Mouse (Mus musculus): ENCODE measurements around the gene Jade2.

DNA sequence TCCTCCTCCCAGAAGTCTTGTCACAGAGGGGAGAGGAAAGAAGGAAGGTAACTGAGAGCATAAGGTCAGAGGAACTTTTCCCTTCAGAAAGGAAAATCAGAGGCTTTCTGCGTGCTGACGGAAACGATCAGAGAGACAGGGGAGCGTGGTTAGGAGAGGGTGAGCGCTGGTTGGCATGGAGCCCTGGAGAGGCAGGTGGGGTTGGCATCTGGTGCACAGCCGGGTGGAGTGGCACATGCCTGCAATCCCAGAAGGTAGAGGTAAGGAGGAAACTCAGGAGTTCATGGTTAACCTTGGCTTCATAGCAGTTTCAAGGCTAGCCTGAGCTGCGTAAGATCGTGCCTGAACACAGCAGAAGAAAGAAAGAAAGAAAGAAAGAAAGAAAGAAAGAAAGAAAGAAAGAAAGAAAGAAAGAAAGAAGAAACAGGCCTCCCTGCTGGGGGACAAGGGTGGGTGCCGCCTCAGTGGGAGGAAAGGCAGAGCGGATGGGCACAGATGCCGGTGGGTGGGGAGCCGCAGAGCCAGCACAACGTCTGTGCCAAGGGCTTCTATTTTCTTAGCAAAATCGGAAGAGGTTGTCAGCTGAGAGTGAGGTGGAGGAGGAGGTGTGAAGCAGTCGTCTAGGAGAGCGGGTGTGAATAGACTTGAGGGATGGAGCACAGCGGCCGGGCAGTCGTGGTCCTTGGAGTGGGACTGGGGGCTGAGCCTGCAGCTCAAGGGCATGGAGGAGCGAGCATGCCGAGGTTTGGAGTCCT lies 41.0 kb upstream of the Jade2 start:
- TF ChIP-seq EP300 (IDR thresholded peaks at IDR 0.05; ENCODE audit: insufficient read depth, low read depth, low read length): no peak
- TF ChIP-seq POLR2A (IDR thresholded peaks at IDR 0.05; ENCODE audit: insufficient read depth, low read length): no peak
- TF ChIP-seq CTCF (IDR thresholded peaks at IDR 0.05; ENCODE audit: low read depth, low read length): no peak
